Mouse (Mus musculus) neural tube, embryonic 14.5 days (tissue): ENCODE measurements around the gene Krt1. TPM values are rescaled to one million over a fixed set of nuclear protein-coding genes. Genes with fewer than 3 reads are reported as not detected.

ENCODE experiments used
- microRNA-seq: library from miRNA; unstranded; fragments of <30 nt; microRNA quantifications from one replicate; pipeline ENCODE4, GENCODE M21; 2016
- polyA plus RNA-seq: library from polyadenylated mRNA; unstranded; fragments of >200 nt; fragmentation: Nextera tagmentation; extraction: Ambion mirVana; gene quantifications from 2 replicates; pipeline ENCODE4 v1.2.1, GENCODE M21; 2014

Krt1 gene
- polyA plus RNA-seq, 1 experiment from 2014 or later: 12.3 TPM

Small RNA genes within 50 kb of the gene (microRNA-seq; reads per million reads assigned to microRNA genes)
- gene Gm44356: not detected

Other genes starting within 250 kb of the Krt1 start
- gene Gm5414, start 222.6 kb downstream of the Krt1 start, polyA plus RNA-seq: not detected in 2 replicates
- not detected in 2 replicates for gene Gm5478, start 203.4 kb downstream of the Krt1 start, polyA plus RNA-seq
- not detected in 2 replicates for gene Krt6b, start 170.5 kb downstream of the Krt1 start, polyA plus RNA-seq
- not detected in 2 replicates for gene Krt6a, start 156.5 kb downstream of the Krt1 start, polyA plus RNA-seq
- not detected in 2 replicates for gene Krt5, start 137.9 kb downstream of the Krt1 start, polyA plus RNA-seq
- gene Krt71, start 107.7 kb downstream of the Krt1 start, polyA plus RNA-seq: 0.27 and 0.48 TPM in 2 replicates
- gene Krt72, start 64.3 kb downstream of the Krt1 start, polyA plus RNA-seq: not detected in 2 replicates
- 0.36 TPM in 2 replicates for gene Krt73, start 48.4 kb downstream of the Krt1 start, polyA plus RNA-seq
- gene Krt2, start 32.6 kb downstream of the Krt1 start, polyA plus RNA-seq: not detected in 2 replicates
- gene Krt77, start 18.9 kb upstream of the Krt1 start, polyA plus RNA-seq: 0.24 and 0.44 TPM in 2 replicates
- not detected in 2 replicates for gene Krt76, start 42.1 kb upstream of the Krt1 start, polyA plus RNA-seq
- gene Krt4, start 73.9 kb upstream of the Krt1 start, polyA plus RNA-seq: 0.09 and 0.12 TPM in 2 replicates
- gene Krt79, start 89.5 kb upstream of the Krt1 start, polyA plus RNA-seq: 0.24 TPM in 2 replicates
- gene Krt78, start 103.5 kb upstream of the Krt1 start, polyA plus RNA-seq: 0.08 TPM in 1 of 2 replicates, not detected in the other
- gene Krt8, start 153.7 kb upstream of the Krt1 start, polyA plus RNA-seq: 0.49 and 1.4 TPM in 2 replicates
- 0.61 and 0.75 TPM in 2 replicates for gene Krt18, start 177.4 kb upstream of the Krt1 start, polyA plus RNA-seq
- gene Eif4b, start 223.0 kb upstream of the Krt1 start, polyA plus RNA-seq: 77.6 and 96.9 TPM in 2 replicates
- 4.3 and 9.5 TPM in 2 replicates for gene Tns2, start 249.6 kb upstream of the Krt1 start, polyA plus RNA-seq